Mouse (Mus musculus): ENCODE data around the gene Lta. TPM values are rescaled to one million over a fixed set of nuclear protein-coding genes. Genes with fewer than 3 reads are reported as not detected.

The Lta gene
- polyA plus RNA-seq (2015; fragmentation: Nextera tagmentation; extraction: Ambion mirVana), result 0.17 and 0.79 TPM in 2 replicates

GRCm38 (mm10) chr17:35204494-35205379 lies at the start of gene Lta:
TSS of gene Lta (minus strand) at chr17:35205351.

GRCm38 (mm10) chr17:35241305-35242014 lies 36.3 kb upstream of the Lta start, which contains the start of gene Ddx39b:
TSS of gene Ddx39b (plus strand) at chr17:35241746.

GRCm38 (mm10) chr17:35235614-35236389 lies 30.7 kb upstream of the Lta start, which contains the start of gene Nfkbil1:
TSS of gene Nfkbil1 (minus strand) at chr17:35235792.

GRCm38 (mm10) chr17:35233114-35233980 lies 28.2 kb upstream of the Lta start, which contains the start of gene Atp6v1g2:
TSS of gene Atp6v1g2 (plus strand) at chr17:35233660.

GRCm38 (mm10) chr17:35220156-35220952 lies 15.2 kb upstream of the Lta start, which contains the start of gene Gm16181:
TSS of gene Gm16181 (plus strand) at chr17:35220834.

GRCm38 (mm10) chr17:35201787-35202186 lies 3.4 kb downstream of the Lta start, which contains the start of gene Tnf:
TSS of gene Tnf (minus strand) at chr17:35202007.

GRCm38 (mm10) chr17:35193881-35194843 lies 11.0 kb downstream of the Lta start, which contains the start of gene Ltb:
TSS of gene Ltb (plus strand) at chr17:35194439.

GRCm38 (mm10) chr17:35187959-35188610 lies 17.1 kb downstream of the Lta start, which contains the start of gene Lst1:
TSS of gene Lst1 (minus strand) at chr17:35188439.

GRCm38 (mm10) chr17:35175968-35176367 lies 29.2 kb downstream of the Lta start, which contains the start of gene Aif1:
TSS of gene Aif1 (minus strand) at chr17:35176068.

GRCm38 (mm10) chr17:35164568-35165450 lies 40.3 kb downstream of the Lta start, which contains the start of gene Prrc2a:
TSS of gene Prrc2a (minus strand) at chr17:35164897.

Other genes starting within 250 kb of the Lta start
- 0.13 and 0.32 TPM in 2 replicates for gene Hspa1b, start 246.1 kb downstream of the Lta start, polyA plus RNA-seq (2015; fragmentation: Nextera tagmentation; extraction: Ambion mirVana)
- gene Gm20481, start 235.4 kb downstream of the Lta start, polyA plus RNA-seq (2015; fragmentation: Nextera tagmentation; extraction: Ambion mirVana), result not detected in 2 replicates
- 1.7 and 1.8 TPM in 2 replicates for gene Hspa1a, start 233.2 kb downstream of the Lta start, polyA plus RNA-seq (2015; fragmentation: Nextera tagmentation; extraction: Ambion mirVana)
- 0.23 and 0.30 TPM in 2 replicates for gene Hspa1l, start 232.6 kb downstream of the Lta start, polyA plus RNA-seq (2015; fragmentation: Nextera tagmentation; extraction: Ambion mirVana)
- 138 and 160 TPM in 2 replicates for gene Lsm2, start 223.5 kb downstream of the Lta start, polyA plus RNA-seq (2015; fragmentation: Nextera tagmentation; extraction: Ambion mirVana)
- 104 and 108 TPM in 2 replicates for gene Vars, start 204.4 kb downstream of the Lta start, polyA plus RNA-seq (2015; fragmentation: Nextera tagmentation; extraction: Ambion mirVana)
- 0.40 and 0.49 TPM in 2 replicates for gene Vwa7, start 188.8 kb downstream of the Lta start, polyA plus RNA-seq (2015; fragmentation: Nextera tagmentation; extraction: Ambion mirVana)
- gene Sapcd1, start 177.3 kb downstream of the Lta start, polyA plus RNA-seq (2015; fragmentation: Nextera tagmentation; extraction: Ambion mirVana), result 19.7 and 23.0 TPM in 2 replicates
- 6.9 and 8.1 TPM in 2 replicates for gene Msh5, start 158.6 kb downstream of the Lta start, polyA plus RNA-seq (2015; fragmentation: Nextera tagmentation; extraction: Ambion mirVana)
- gene Clic1, start 155.4 kb downstream of the Lta start, polyA plus RNA-seq (2015; fragmentation: Nextera tagmentation; extraction: Ambion mirVana), result 245 and 258 TPM in 2 replicates
- gene Ddah2, start 146.3 kb downstream of the Lta start, polyA plus RNA-seq (2015; fragmentation: Nextera tagmentation; extraction: Ambion mirVana), result 52.0 and 69.5 TPM in 2 replicates
- 0.17 TPM in 1 of 2 replicates, not detected in the other for gene Ly6g6c, start 140.0 kb downstream of the Lta start, polyA plus RNA-seq (2015; fragmentation: Nextera tagmentation; extraction: Ambion mirVana)
- 2.5 and 3.1 TPM in 2 replicates for gene Mpig6b, start 139.2 kb downstream of the Lta start, polyA plus RNA-seq (2015; fragmentation: Nextera tagmentation; extraction: Ambion mirVana)
- gene Ly6g6e, start 128.4 kb downstream of the Lta start, polyA plus RNA-seq (2015; fragmentation: Nextera tagmentation; extraction: Ambion mirVana), result 0.23 and 0.47 TPM in 2 replicates
- 1.2 and 2.1 TPM in 2 replicates for gene Ly6g6d, start 127.3 kb downstream of the Lta start, polyA plus RNA-seq (2015; fragmentation: Nextera tagmentation; extraction: Ambion mirVana)
- 1.4 and 2.2 TPM in 2 replicates for gene Ly6g6f, start 119.7 kb downstream of the Lta start, polyA plus RNA-seq (2015; fragmentation: Nextera tagmentation; extraction: Ambion mirVana)
- 101 and 108 TPM in 2 replicates for gene Abhd16a, start 116.1 kb downstream of the Lta start, polyA plus RNA-seq (2015; fragmentation: Nextera tagmentation; extraction: Ambion mirVana)
- gene Ly6g5c, start 97.1 kb downstream of the Lta start, polyA plus RNA-seq (2015; fragmentation: Nextera tagmentation; extraction: Ambion mirVana), result not detected in 2 replicates
- gene Ly6g5b, start 89.9 kb downstream of the Lta start, polyA plus RNA-seq (2015; fragmentation: Nextera tagmentation; extraction: Ambion mirVana), result 0.81 and 1.3 TPM in 2 replicates
- gene Gpank1, start 83.9 kb downstream of the Lta start, polyA plus RNA-seq (2015; fragmentation: Nextera tagmentation; extraction: Ambion mirVana), result 19.0 and 20.3 TPM in 2 replicates
- 191 and 199 TPM in 2 replicates for gene Csnk2b, start 83.3 kb downstream of the Lta start, polyA plus RNA-seq (2015; fragmentation: Nextera tagmentation; extraction: Ambion mirVana)
- 6.7 and 8.1 TPM in 2 replicates for gene D17H6S53E, start 79.0 kb downstream of the Lta start, polyA plus RNA-seq (2015; fragmentation: Nextera tagmentation; extraction: Ambion mirVana)
- gene Apom, start 73.3 kb downstream of the Lta start, polyA plus RNA-seq (2015; fragmentation: Nextera tagmentation; extraction: Ambion mirVana), result 0.17 and 0.64 TPM in 2 replicates
- gene Bag6, start 70.2 kb downstream of the Lta start, polyA plus RNA-seq (2015; fragmentation: Nextera tagmentation; extraction: Ambion mirVana), result 31.2 and 32.4 TPM in 2 replicates
- gene Prrc2a, start 40.5 kb downstream of the Lta start, polyA plus RNA-seq (2015; fragmentation: Nextera tagmentation; extraction: Ambion mirVana), result 85.1 and 90.0 TPM in 2 replicates
- 36.5 and 52.2 TPM in 2 replicates for gene Aif1, start 29.3 kb downstream of the Lta start, polyA plus RNA-seq (2015; fragmentation: Nextera tagmentation; extraction: Ambion mirVana)
- 93.5 and 134 TPM in 2 replicates for gene Lst1, start 16.9 kb downstream of the Lta start, polyA plus RNA-seq (2015; fragmentation: Nextera tagmentation; extraction: Ambion mirVana)
- gene Ltb, start 10.9 kb downstream of the Lta start, polyA plus RNA-seq (2015; fragmentation: Nextera tagmentation; extraction: Ambion mirVana), result 24.4 and 36.4 TPM in 2 replicates
- gene Tnf, start 3.3 kb downstream of the Lta start, polyA plus RNA-seq (2015; fragmentation: Nextera tagmentation; extraction: Ambion mirVana), result 1.7 and 2.2 TPM in 2 replicates
- 0.82 and 2.5 TPM in 2 replicates for gene Gm16181, start 15.5 kb upstream of the Lta start, polyA plus RNA-seq (2015; fragmentation: Nextera tagmentation; extraction: Ambion mirVana)
- 2.3 and 2.4 TPM in 2 replicates for gene Atp6v1g2, start 28.3 kb upstream of the Lta start, polyA plus RNA-seq (2015; fragmentation: Nextera tagmentation; extraction: Ambion mirVana)
- gene Nfkbil1, start 30.4 kb upstream of the Lta start, polyA plus RNA-seq (2015; fragmentation: Nextera tagmentation; extraction: Ambion mirVana), result 7.3 and 8.5 TPM in 2 replicates
- gene Ddx39b, start 36.4 kb upstream of the Lta start, polyA plus RNA-seq (2015; fragmentation: Nextera tagmentation; extraction: Ambion mirVana), result 195 TPM in 2 replicates
- gene H2-D1, start 57.4 kb upstream of the Lta start, polyA plus RNA-seq (2015; fragmentation: Nextera tagmentation; extraction: Ambion mirVana), result 356 and 410 TPM in 2 replicates
- gene H2-Q1, start 115.1 kb upstream of the Lta start, polyA plus RNA-seq (2015; fragmentation: Nextera tagmentation; extraction: Ambion mirVana), result 0.05 TPM in 1 of 2 replicates, not detected in the other
- 0.10 and 0.35 TPM in 2 replicates for gene H2-Q2, start 136.9 kb upstream of the Lta start, polyA plus RNA-seq (2015; fragmentation: Nextera tagmentation; extraction: Ambion mirVana)
- gene H2-Q4, start 174.3 kb upstream of the Lta start, polyA plus RNA-seq (2015; fragmentation: Nextera tagmentation; extraction: Ambion mirVana), result 5.0 and 6.1 TPM in 2 replicates
- 2.0 and 2.4 TPM in 2 replicates for gene H2-Q6, start 219.5 kb upstream of the Lta start, polyA plus RNA-seq (2015; fragmentation: Nextera tagmentation; extraction: Ambion mirVana)
- gene H2-Q7, start 233.8 kb upstream of the Lta start, polyA plus RNA-seq (2015; fragmentation: Nextera tagmentation; extraction: Ambion mirVana), result 3.9 and 4.6 TPM in 2 replicates